In the genomic region with DNA sequence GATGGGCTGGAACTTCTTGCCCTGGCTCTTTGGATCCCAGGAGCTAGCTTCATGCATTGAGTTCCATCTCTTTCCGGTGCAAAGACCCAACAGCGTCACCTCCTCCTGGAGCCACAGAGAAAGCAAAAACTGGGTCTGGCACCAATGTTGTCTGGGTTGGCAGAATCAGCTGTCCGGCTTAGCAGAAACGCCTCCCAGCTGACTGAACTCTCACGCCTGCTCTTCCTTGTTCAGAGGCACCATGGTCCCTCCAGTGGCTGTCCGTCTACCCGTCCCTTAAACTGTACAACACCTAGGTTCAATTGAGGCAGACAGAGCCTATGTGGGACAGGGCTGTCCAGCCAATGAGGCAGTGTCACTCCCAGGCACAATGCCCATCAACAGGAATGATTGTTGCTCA, we compare ENCODE assay signal across 27 mouse cellular contexts. TPM values are rescaled to one million over a fixed set of nuclear protein-coding genes. Genes with fewer than 3 reads are reported as not detected.
DNase-seq lines count a peak whose midpoint lies in the region; ATAC-seq lines count a peak whose summit lies in the region.
"Had no signal": no experiment of that assay in that cellular context is flagged by ENCODE, and none has a peak within 500 bp of the region (broad histone marks: within the 10 kb centered on the region; RNA-seq: fewer than 3 reads in every experiment).

No protein-coding gene starts in this region.

- H3K4me3 ChIP-seq in hindbrain, embryonic 10.5 days, result no peak overlapping the region
- H3K4me3 ChIP-seq in hindbrain, embryonic 16.5 days (ENCODE audit: low read length), result no peak overlapping the region
- no peak overlapping the region for H3K4me3 ChIP-seq in forebrain, embryonic 12.5 days (replicated peaks)
- no peak overlapping the region for H3K4me3 ChIP-seq in forebrain, embryonic 14.5 days (ENCODE audit: low read depth, low read length)
- H3K4me3 ChIP-seq in hindbrain, embryonic 15.5 days, result no peak overlapping the region
- H3K4me3 ChIP-seq: layer of hippocampus, adult 2 months; limb, embryonic 15.5 days; megakaryocyte, embryonic 14.5 days; myocyte had no signal

- H3K9me3 ChIP-seq in hindbrain, embryonic 10.5 days, result no peaks in the 10 kb centered on the region
- H3K9me3 ChIP-seq in hindbrain, embryonic 16.5 days (ENCODE audit: control insufficient read depth, low read length), result no peaks in the 10 kb centered on the region
- no peaks in the 10 kb centered on the region for H3K9me3 ChIP-seq in forebrain, embryonic 12.5 days
- H3K9me3 ChIP-seq in forebrain, embryonic 14.5 days (replicated peaks; ENCODE audit: control insufficient read depth, low read length), result no peaks in the 10 kb centered on the region
- H3K9me3 ChIP-seq in hindbrain, embryonic 15.5 days, result no peaks in the 10 kb centered on the region
- H3K9me3 ChIP-seq: limb, embryonic 15.5 days had no signal

- ATAC-seq in hindbrain, embryonic 16.5 days, result no peak
- ATAC-seq in forebrain, embryonic 12.5 days (ENCODE audit: low FRiP score), result no peak
- no peak for ATAC-seq in forebrain, embryonic 14.5 days
- ATAC-seq in hindbrain, embryonic 15.5 days (ENCODE audit: low FRiP score, low read depth), result no peak
- ATAC-seq in inflammation-experienced regulatory T-cells, adult 6 months, result no peak

- peaks cover 24% of the 10 kb centered on the region for H3K27me3 ChIP-seq in hindbrain, embryonic 10.5 days (ENCODE audit: insufficient read depth, poor library complexity, severe bottlenecking)
- peaks cover 3% of the 10 kb centered on the region; the same call in 1 of the 2 replicates for H3K27me3 ChIP-seq in hindbrain, embryonic 16.5 days (replicated peaks; ENCODE audit: control insufficient read depth, insufficient read depth, low read length)
- H3K27me3 ChIP-seq in forebrain, embryonic 12.5 days, result peaks cover 22% of the 10 kb centered on the region
- H3K27me3 ChIP-seq in forebrain, embryonic 14.5 days (replicated peaks; ENCODE audit: control insufficient read depth, insufficient read depth, low read length), result no peaks in the 10 kb centered on the region
- no peaks in the 10 kb centered on the region for H3K27me3 ChIP-seq in hindbrain, embryonic 15.5 days

- peaks cover 58% of the 10 kb centered on the region for H3K4me1 ChIP-seq in hindbrain, embryonic 10.5 days (replicated peaks)
- H3K4me1 ChIP-seq in hindbrain, embryonic 16.5 days (ENCODE audit: control insufficient read depth, insufficient read depth, low read depth, low read length), result peaks cover 34% of the 10 kb centered on the region
- peaks cover 51% of the 10 kb centered on the region for H3K4me1 ChIP-seq in forebrain, embryonic 12.5 days
- H3K4me1 ChIP-seq in forebrain, embryonic 14.5 days (ENCODE audit: control insufficient read depth, insufficient read depth, low read length), result peaks cover 43% of the 10 kb centered on the region
- peaks cover 40% of the 10 kb centered on the region for H3K4me1 ChIP-seq in hindbrain, embryonic 15.5 days (replicated peaks)

- no peak overlapping the region for H3K9ac ChIP-seq in hindbrain, embryonic 16.5 days (ENCODE audit: low read depth, low read length)
- no peak overlapping the region for H3K9ac ChIP-seq in forebrain, embryonic 12.5 days
- H3K9ac ChIP-seq in forebrain, embryonic 14.5 days (ENCODE audit: low read length), result no peak overlapping the region
- H3K9ac ChIP-seq in hindbrain, embryonic 15.5 days, result no peak overlapping the region
- H3K9ac ChIP-seq: limb, embryonic 15.5 days had no signal

- 92% methylated on average over 7 of the region's 7 CpGs for WGBS in hindbrain, embryonic 10.5 days
- 84% methylated on average over 7 of the region's 7 CpGs for WGBS in hindbrain, embryonic 16.5 days
- WGBS in forebrain, embryonic 12.5 days, result 93% methylated on average over 7 of the region's 7 CpGs
- WGBS in forebrain, embryonic 14.5 days, result 86% methylated on average over 7 of the region's 7 CpGs
- WGBS in hindbrain, embryonic 15.5 days, result 80% methylated on average over 7 of the region's 7 CpGs

- H3K4me2 ChIP-seq in hindbrain, embryonic 16.5 days (ENCODE audit: low read length), result no peak overlapping the region
- no peak overlapping the region for H3K4me2 ChIP-seq in forebrain, embryonic 12.5 days
- H3K4me2 ChIP-seq in forebrain, embryonic 14.5 days (ENCODE audit: low read length), result no peak overlapping the region
- H3K4me2 ChIP-seq in hindbrain, embryonic 15.5 days, result no peak overlapping the region
- H3K4me2 ChIP-seq: limb, embryonic 15.5 days had no signal

- H3K36me3 ChIP-seq in hindbrain, embryonic 10.5 days, result no peaks in the 10 kb centered on the region
- no peaks in the 10 kb centered on the region for H3K36me3 ChIP-seq in hindbrain, embryonic 16.5 days (ENCODE audit: control insufficient read depth, insufficient read depth, low read length)
- no peaks in the 10 kb centered on the region for H3K36me3 ChIP-seq in forebrain, embryonic 12.5 days (replicated peaks)
- no peaks in the 10 kb centered on the region for H3K36me3 ChIP-seq in forebrain, embryonic 14.5 days (ENCODE audit: control insufficient read depth, insufficient read depth, low read length)
- no peaks in the 10 kb centered on the region for H3K36me3 ChIP-seq in hindbrain, embryonic 15.5 days
- H3K36me3 ChIP-seq: limb, embryonic 15.5 days had no signal

- no peak for DNase-seq in hindbrain, embryonic 10.5 days (ENCODE audit: low spot score)
- DNase-seq in forebrain, embryonic 14.5 days (ENCODE audit: low spot score), result no peak
- DNase-seq in layer of hippocampus, adult 18-20 months (ENCODE audit: low spot score in 2 of 2), result no peak
- DNase-seq in right cerebral cortex, postnatal 36 days (ENCODE audit: low spot score in 2 of 2), result no peak
- DNase-seq: adrenal gland, adult 2 months; kidney, adult 18-20 months; layer of hippocampus, postnatal 36 days; lung, postnatal 10 days had no signal

- H3K27ac ChIP-seq in hindbrain, embryonic 10.5 days, result peak overlapping the region; percentile 95
- H3K27ac ChIP-seq in hindbrain, embryonic 16.5 days (ENCODE audit: low read depth, low read length), result no peak overlapping the region; the same call in 1 of the 2 replicates
- peak overlapping the region; percentile 99 for H3K27ac ChIP-seq in forebrain, embryonic 12.5 days
- peak overlapping the region; percentile 100; the same call in 1 of the 2 replicates for H3K27ac ChIP-seq in forebrain, embryonic 14.5 days (ENCODE audit: low read depth, low read length)
- 0 out of 2 replicates have a peak overlapping the region, but pooled peaks have one; percentile 28 for H3K27ac ChIP-seq in hindbrain, embryonic 15.5 days (replicated peaks)
- H3K27ac ChIP-seq: kidney, postnatal 0 days; limb, embryonic 15.5 days; stomach, postnatal 0 days had no signal

RNA-seq across cellular contexts. Expression of gene Btbd17, which starts 1.4 kb away (rescaled TPM):
- 50.8 and 60.0 TPM in 2 replicates for polyA plus RNA-seq in hindbrain, embryonic 10.5 days (2016; fragmentation: Nextera tagmentation; extraction: Ambion mirVana)
- polyA plus RNA-seq in hindbrain, embryonic 16.5 days (2015; fragmentation: Nextera tagmentation; extraction: Ambion mirVana), result 22.4 and 24.2 TPM in 2 replicates
- 41.6 and 44.8 TPM in 2 replicates for polyA plus RNA-seq in forebrain, embryonic 12.5 days (2016; fragmentation: Nextera tagmentation; extraction: Ambion mirVana)
- 22.1 and 24.7 TPM in 2 replicates for polyA plus RNA-seq in forebrain, embryonic 14.5 days (2014; fragmentation: Nextera tagmentation; extraction: Ambion mirVana)
- 26.0 and 26.4 TPM in 2 replicates for polyA plus RNA-seq in hindbrain, embryonic 15.5 days (2015; fragmentation: Nextera tagmentation; extraction: Ambion mirVana)
- 10 to 100 TPM; 18.7 to 23.2 TPM for total RNA-seq in layer of hippocampus, adult 18-20 months (2021)
- not detected for polyA plus RNA-seq in inflammation-experienced regulatory T-cells, adult 6 months (2017; shearing (Covaris generic))
- total RNA-seq: adrenal gland, adult 2 months; gastrocnemius, adult 18-20 months had no signal
- polyA plus RNA-seq: liver, embryonic 16.5 days; thymus, postnatal 0 days had no signal

RNA-seq across cellular contexts. Expression of gene Gpr142, which starts 1.5 kb away (rescaled TPM):
- polyA plus RNA-seq in hindbrain, embryonic 10.5 days (2016; fragmentation: Nextera tagmentation; extraction: Ambion mirVana), result 0.37 and 0.77 TPM in 2 replicates
- not detected in 2 replicates for polyA plus RNA-seq in hindbrain, embryonic 16.5 days (2015; fragmentation: Nextera tagmentation; extraction: Ambion mirVana)
- not detected in 2 replicates for polyA plus RNA-seq in forebrain, embryonic 12.5 days (2016; fragmentation: Nextera tagmentation; extraction: Ambion mirVana)
- not detected in 2 replicates for polyA plus RNA-seq in forebrain, embryonic 14.5 days (2014; fragmentation: Nextera tagmentation; extraction: Ambion mirVana)
- not detected in 2 replicates for polyA plus RNA-seq in hindbrain, embryonic 15.5 days (2015; fragmentation: Nextera tagmentation; extraction: Ambion mirVana)
- not detected for total RNA-seq in layer of hippocampus, adult 18-20 months (2021)
- polyA plus RNA-seq in inflammation-experienced regulatory T-cells, adult 6 months (2017; shearing (Covaris generic)), result not detected
- total RNA-seq: adrenal gland, adult 2 months; gastrocnemius, adult 18-20 months; gastrocnemius, postnatal 4 days; layer of hippocampus, adult 2 months; layer of hippocampus, postnatal 36 days; left cerebral cortex, postnatal 25 days had no signal
- polyA plus RNA-seq: adrenal gland, adult 2 months; cortical plate, adult 2 months; embryonic facial prominence, embryonic 14.5 days; heart, postnatal 0 days; kidney, postnatal 0 days; limb, embryonic 15.5 days; liver, embryonic 16.5 days; stomach, postnatal 0 days; thymus, postnatal 0 days; urinary bladder, adult 2 months had no signal

RNA-seq across cellular contexts. Expression of gene Kif19a, which starts 32.0 kb away (rescaled TPM):
- polyA plus RNA-seq in hindbrain, embryonic 10.5 days (2016; fragmentation: Nextera tagmentation; extraction: Ambion mirVana), result 1.1 and 3.8 TPM in 2 replicates
- polyA plus RNA-seq in hindbrain, embryonic 16.5 days (2015; fragmentation: Nextera tagmentation; extraction: Ambion mirVana), result 0.55 and 0.69 TPM in 2 replicates
- 0.80 and 1.4 TPM in 2 replicates for polyA plus RNA-seq in forebrain, embryonic 12.5 days (2016; fragmentation: Nextera tagmentation; extraction: Ambion mirVana)
- polyA plus RNA-seq in forebrain, embryonic 14.5 days (2014; fragmentation: Nextera tagmentation; extraction: Ambion mirVana), result 0.23 and 0.34 TPM in 2 replicates
- 0.51 and 0.93 TPM in 2 replicates for polyA plus RNA-seq in hindbrain, embryonic 15.5 days (2015; fragmentation: Nextera tagmentation; extraction: Ambion mirVana)
- total RNA-seq in layer of hippocampus, adult 18-20 months (2021), result 1 to 10 TPM; 3.0 to 3.1 TPM
- under 1 TPM in 1 of 3 experiments, not detected in 2; 0.33 TPM for polyA plus RNA-seq in inflammation-experienced regulatory T-cells, adult 6 months (2017; shearing (Covaris generic))

RNA-seq across cellular contexts. Expression of gene Gprc5c, which starts 53.8 kb away (rescaled TPM):
- 31.5 and 42.9 TPM in 2 replicates for polyA plus RNA-seq in hindbrain, embryonic 10.5 days (2016; fragmentation: Nextera tagmentation; extraction: Ambion mirVana)
- 9.7 and 12.9 TPM in 2 replicates for polyA plus RNA-seq in hindbrain, embryonic 16.5 days (2015; fragmentation: Nextera tagmentation; extraction: Ambion mirVana)
- polyA plus RNA-seq in forebrain, embryonic 12.5 days (2016; fragmentation: Nextera tagmentation; extraction: Ambion mirVana), result 8.4 and 10.8 TPM in 2 replicates
- polyA plus RNA-seq in forebrain, embryonic 14.5 days (2014; fragmentation: Nextera tagmentation; extraction: Ambion mirVana), result 4.4 and 5.4 TPM in 2 replicates
- polyA plus RNA-seq in hindbrain, embryonic 15.5 days (2015; fragmentation: Nextera tagmentation; extraction: Ambion mirVana), result 8.5 and 11.6 TPM in 2 replicates
- total RNA-seq in layer of hippocampus, adult 18-20 months (2021), result 1 to 10 TPM; 3.3 to 3.7 TPM
- polyA plus RNA-seq in inflammation-experienced regulatory T-cells, adult 6 months (2017; shearing (Covaris generic)), result not detected

Comparison
In these comparisons a context has a peak if more than half of its experiments do, and no peak if none do; other contexts are left out.
1. RNA of gene Btbd17, which starts 1.4 kb away (polyA plus RNA-seq): 50.8 to 60.0 TPM in hindbrain, embryonic 10.5 days, 41.6 to 44.8 TPM in forebrain, embryonic 12.5 days, 26.0 to 26.4 TPM in hindbrain, embryonic 15.5 days, 22.1 to 24.7 TPM in forebrain, embryonic 14.5 days and 22.4 to 24.2 TPM in hindbrain, embryonic 16.5 days; not detected in inflammation-experienced regulatory T-cells, adult 6 months; every median in the first group is over 10 times any median in the second.